23 mouse cellular contexts compared by ENCODE assay signal in genomic region chr16:49713302-49713701, GRCm38 (mm10). TPM values are rescaled to one million over a fixed set of nuclear protein-coding genes. Genes with fewer than 3 reads are reported as not detected.
A peak's percentile ranks its signal among the peaks of the same experiment; 100 is the strongest.
DNase-seq lines count a peak whose midpoint lies in the region; ATAC-seq lines count a peak whose summit lies in the region.
"Had no signal": no experiment of that assay in that cellular context is flagged by ENCODE, and none has a peak within 500 bp of the region (broad histone marks: within the 10 kb centered on the region; RNA-seq: fewer than 3 reads in every experiment).

No protein-coding gene starts in this region.

- no peaks in the 10 kb centered on the region for H3K9me3 ChIP-seq in neural tube, embryonic 15.5 days (replicated peaks)
- H3K9me3 ChIP-seq in hindbrain, embryonic 14.5 days (ENCODE audit: control insufficient read depth, low read length) = no peaks in the 10 kb centered on the region
- H3K9me3 ChIP-seq: embryonic facial prominence, embryonic 10.5 days; embryonic facial prominence, embryonic 12.5 days; forebrain, embryonic 10.5 days; forebrain, embryonic 12.5 days had no signal

- no peak for DNase-seq in hindbrain, embryonic 14.5 days (ENCODE audit: low spot score)
- DNase-seq in spleen, adult 18-20 months = no peak
- DNase-seq: adrenal gland, adult 2 months; adrenal gland, postnatal 10 days; adrenal gland, postnatal 25 days; cerebellum, adult 11 months; cerebellum, adult 18-20 months; cerebellum, adult 8-10 months; cerebellum, adult 9-11 months; cerebellum, postnatal 14 days; cerebellum, postnatal 36 days had no signal

- no peak overlapping the region for H3K9ac ChIP-seq in neural tube, embryonic 15.5 days (replicated peaks)
- H3K9ac ChIP-seq in hindbrain, embryonic 14.5 days = no peak overlapping the region
- H3K9ac ChIP-seq: embryonic facial prominence, embryonic 12.5 days; forebrain, embryonic 12.5 days had no signal

- no peaks in the 10 kb centered on the region for H3K4me1 ChIP-seq in neural tube, embryonic 15.5 days
- H3K4me1 ChIP-seq in hindbrain, embryonic 14.5 days (replicated peaks; ENCODE audit: control insufficient read depth, insufficient read depth, low read length) = no peaks in the 10 kb centered on the region
- H3K4me1 ChIP-seq: embryonic facial prominence, embryonic 10.5 days; embryonic facial prominence, embryonic 12.5 days; forebrain, embryonic 12.5 days had no signal

- no peak overlapping the region for H3K4me3 ChIP-seq in neural tube, embryonic 15.5 days (replicated peaks)
- no peak overlapping the region for H3K4me3 ChIP-seq in hindbrain, embryonic 14.5 days (replicated peaks; ENCODE audit: low read length)
- H3K4me3 ChIP-seq: embryonic facial prominence, embryonic 10.5 days; embryonic facial prominence, embryonic 12.5 days; erythroblast, embryonic 14.5 days; forebrain, embryonic 10.5 days; forebrain, embryonic 12.5 days had no signal

- 83% methylated on average over 3 of the region's 3 CpGs for WGBS in neural tube, embryonic 15.5 days
- WGBS in hindbrain, embryonic 14.5 days = 88% methylated on average over 3 of the region's 3 CpGs

- H3K27ac ChIP-seq in neural tube, embryonic 15.5 days (replicated peaks) = no peak overlapping the region
- H3K27ac ChIP-seq in hindbrain, embryonic 14.5 days = no peak overlapping the region
- H3K27ac ChIP-seq: embryonic facial prominence, embryonic 10.5 days; embryonic facial prominence, embryonic 12.5 days; forebrain, embryonic 10.5 days; forebrain, embryonic 12.5 days had no signal

- no peaks in the 10 kb centered on the region for H3K27me3 ChIP-seq in neural tube, embryonic 15.5 days (replicated peaks)
- H3K27me3 ChIP-seq in hindbrain, embryonic 14.5 days (ENCODE audit: control insufficient read depth, insufficient read depth, low read length) = no peaks in the 10 kb centered on the region
- H3K27me3 ChIP-seq: embryonic facial prominence, embryonic 12.5 days; forebrain, embryonic 12.5 days had no signal

- 0 out of 2 replicates have a peak, but pooled peaks have one; percentile 39 for ATAC-seq in erythroblast, adult 5-6 weeks (replicated peaks; ENCODE audit: low FRiP score, poor library complexity, severe bottlenecking)
- peak; percentile 89 for ATAC-seq in granulocyte monocyte progenitor cell, adult 5-6 weeks (replicated peaks; ENCODE audit: poor library complexity, severe bottlenecking)
- ATAC-seq in megakaryocyte progenitor cell, adult 5-6 weeks (replicated peaks; ENCODE audit: poor library complexity) = peak; percentile 91
- peak; percentile 56; the same call in 1 of the 2 replicates for ATAC-seq in neutrophil, adult 5-6 weeks (ENCODE audit: extremely low read depth, insufficient number of reproducible peaks, low FRiP score, poor library complexity, severe bottlenecking)
- ATAC-seq in neural tube, embryonic 15.5 days (ENCODE audit: low FRiP score) = no peak
- ATAC-seq in hindbrain, embryonic 14.5 days (ENCODE audit: low FRiP score) = no peak
- ATAC-seq: forebrain, embryonic 14.5 days; forebrain, embryonic 16.5 days had no signal

- no peak overlapping the region for H3K4me2 ChIP-seq in neural tube, embryonic 15.5 days
- H3K4me2 ChIP-seq in hindbrain, embryonic 14.5 days (replicated peaks) = no peak overlapping the region
- H3K4me2 ChIP-seq: embryonic facial prominence, embryonic 12.5 days; forebrain, embryonic 12.5 days had no signal

- peaks cover 10% of the 10 kb centered on the region for H3K36me3 ChIP-seq in neural tube, embryonic 15.5 days
- H3K36me3 ChIP-seq in hindbrain, embryonic 14.5 days (replicated peaks; ENCODE audit: control insufficient read depth, insufficient read depth) = peaks cover 12% of the 10 kb centered on the region

RNA-seq across cellular contexts. Expression of gene Ift57, which starts 14.3 kb away (rescaled TPM):
- 41.8 and 77.4 TPM in 2 replicates for total RNA-seq in erythroblast, adult 5-6 weeks (2015; ENCODE audit: low replicate concordance)
- total RNA-seq in erythroblast, adult 5-6 weeks (2017; ENCODE audit: low replicate concordance) = 60.3 and 96.7 TPM in 2 replicates
- total RNA-seq in granulocyte monocyte progenitor cell, adult 5-6 weeks (2014; fragmentation: Nextera tagmentation) = 28.8 TPM in 2 replicates
- 46.7 and 48.5 TPM in 2 replicates for total RNA-seq in granulocyte monocyte progenitor cell, adult 5-6 weeks (2017)
- total RNA-seq in megakaryocyte progenitor cell, adult 5-6 weeks (2015) = 42.0 and 48.9 TPM in 2 replicates
- total RNA-seq in megakaryocyte progenitor cell, adult 5-6 weeks (2017) = 60.5 and 74.2 TPM in 2 replicates
- 8.3 and 20.1 TPM in 2 replicates for total RNA-seq in neutrophil, adult 5-6 weeks (2017)
- 38.7 and 39.4 TPM in 2 replicates for polyA plus RNA-seq in neural tube, embryonic 15.5 days (2015; fragmentation: Nextera tagmentation; extraction: Ambion mirVana)
- polyA plus RNA-seq in hindbrain, embryonic 14.5 days (2014; fragmentation: Nextera tagmentation; extraction: Ambion mirVana) = 39.1 and 41.8 TPM in 2 replicates

Comparison
In these comparisons a context has a peak if more than half of its experiments do, and no peak if none do; other contexts are left out.
1. ATAC-seq: peak in erythroblast, adult 5-6 weeks (single experiment), granulocyte monocyte progenitor cell, adult 5-6 weeks (single experiment), megakaryocyte progenitor cell, adult 5-6 weeks (single experiment) and neutrophil, adult 5-6 weeks (single experiment); none in neural tube, embryonic 15.5 days (single experiment) and hindbrain, embryonic 14.5 days (single experiment).